Mouse (Mus musculus) liver (tissue): ENCODE data around the gene Fam120b.
"Not testable (repeated sequence)": the region's sequence is repeated elsewhere in the genome, so short reads cannot be mapped to it uniquely, and the experiment has no call there.

Experiments
- DNase-seq: peaks from one replicate; pipeline ENCODE4 v3.0.0-alpha.2; 2020; ENCODE audit warnings: mixed read lengths

Gene Fam120b

DNA sequence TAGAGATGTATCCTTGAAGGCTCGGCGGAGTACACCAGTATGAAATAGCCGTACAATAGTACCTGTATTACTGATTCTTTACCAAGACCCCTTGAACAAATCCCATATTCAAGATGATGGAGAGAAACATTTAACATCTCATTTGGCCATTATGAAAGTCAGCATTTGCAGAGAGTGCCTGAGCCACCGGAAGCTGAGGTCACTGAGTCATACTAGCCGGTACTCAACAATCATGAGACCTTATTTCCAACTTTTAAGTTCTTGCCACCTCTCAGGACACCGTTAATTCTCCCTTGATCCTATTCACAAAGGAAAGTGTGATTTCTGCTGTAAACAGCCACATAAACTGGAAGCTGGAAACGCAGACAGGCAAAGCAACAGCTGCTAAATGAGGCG lies 44.1 kb downstream of the Fam120b start:
- DNase-seq = no peak

DNA sequence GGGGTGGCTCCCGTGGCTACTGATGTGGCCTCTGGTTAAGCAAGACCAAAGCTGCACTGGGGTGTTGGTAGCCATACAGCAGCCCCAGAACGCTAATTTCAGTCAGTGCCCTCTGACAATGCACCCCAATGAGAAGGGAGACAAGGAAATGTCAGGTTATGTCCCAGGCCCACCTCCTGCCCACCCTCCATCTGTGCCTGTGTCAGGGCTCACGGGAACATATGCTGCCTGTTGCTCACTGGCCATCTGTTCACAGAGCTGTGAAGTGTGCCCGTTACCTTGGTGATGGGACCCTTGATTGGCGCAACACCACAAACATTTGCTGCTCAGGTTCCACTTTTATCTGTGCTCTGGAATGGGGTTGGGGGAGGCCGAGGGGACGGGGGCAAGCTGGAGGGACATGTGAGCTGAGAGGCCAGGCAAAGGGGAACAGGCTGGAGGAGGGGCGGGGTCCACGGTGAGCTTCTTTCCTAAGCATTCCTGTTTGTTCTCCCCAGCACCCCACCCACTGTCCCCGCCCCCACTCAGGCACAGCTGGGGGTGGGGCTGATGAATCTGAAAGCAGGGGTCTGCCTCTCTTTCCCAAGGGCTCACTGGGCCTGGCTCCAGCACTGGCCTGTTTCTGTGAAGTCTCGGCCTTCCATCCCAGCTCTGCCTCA lies 44.6 kb downstream of the Fam120b start:
- DNase-seq = peak; percentile 60

DNA sequence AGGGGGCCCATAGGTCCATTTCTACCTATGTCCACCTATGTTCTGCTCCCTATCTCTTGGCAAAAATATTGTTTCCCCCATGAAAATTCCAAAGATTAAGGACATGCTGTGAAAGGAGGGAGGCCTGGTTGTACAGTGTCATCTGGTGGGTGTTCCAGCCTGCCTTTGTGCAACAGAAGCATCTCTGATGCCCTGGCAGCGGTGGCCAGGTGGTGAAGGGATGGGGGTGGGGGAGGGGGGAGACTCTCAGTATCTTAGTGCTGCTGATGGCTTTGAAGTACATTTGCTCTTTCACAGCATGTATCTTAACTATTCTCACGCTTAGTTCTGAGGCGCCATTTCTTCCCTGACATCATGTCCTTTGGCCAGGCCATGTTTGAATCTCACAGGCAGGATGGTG lies 49.4 kb downstream of the Fam120b start:
- DNase-seq = no peak

DNA sequence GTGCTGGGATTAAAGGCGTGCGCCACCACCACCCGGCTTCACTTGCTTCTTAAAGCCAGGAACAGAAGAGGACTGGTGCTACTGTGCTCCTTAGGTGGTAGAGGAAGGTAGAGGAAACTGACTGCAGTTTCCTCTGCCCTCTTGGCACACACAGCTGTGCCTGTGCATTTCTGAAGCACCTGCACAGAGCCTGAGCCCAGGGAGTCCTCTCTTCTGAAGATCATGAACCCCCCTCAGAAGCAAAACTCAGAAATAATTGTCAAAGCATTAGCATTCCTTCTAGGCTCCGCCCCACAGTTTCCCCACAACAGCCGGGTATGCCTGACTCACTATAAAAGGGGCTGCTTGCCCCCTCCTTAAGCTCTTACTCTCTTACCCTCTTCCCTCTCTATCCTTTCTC lies 51.8 kb downstream of the Fam120b start:
- DNase-seq = no peak

DNA sequence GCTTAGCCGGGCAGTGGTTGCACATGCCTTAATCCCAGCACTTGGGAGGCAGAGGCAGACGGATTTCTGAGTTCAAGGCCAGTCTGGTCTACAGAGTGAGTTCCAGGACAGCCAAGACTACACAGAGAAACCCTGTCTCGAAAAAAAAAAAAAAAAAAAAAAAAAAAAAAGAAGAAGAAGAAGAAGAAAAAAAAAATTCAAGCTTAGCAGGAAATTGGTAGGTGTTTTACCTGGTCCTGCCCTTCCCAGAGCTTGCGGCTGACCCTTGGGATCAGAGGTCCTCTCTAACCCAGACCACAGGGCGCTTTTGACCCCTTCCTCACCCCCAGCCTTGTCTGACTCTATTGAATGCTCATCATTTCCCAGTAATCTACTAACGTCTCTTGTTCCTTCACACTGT lies 53.1 kb downstream of the Fam120b start:
- not testable (repeated sequence) for DNase-seq

DNA sequence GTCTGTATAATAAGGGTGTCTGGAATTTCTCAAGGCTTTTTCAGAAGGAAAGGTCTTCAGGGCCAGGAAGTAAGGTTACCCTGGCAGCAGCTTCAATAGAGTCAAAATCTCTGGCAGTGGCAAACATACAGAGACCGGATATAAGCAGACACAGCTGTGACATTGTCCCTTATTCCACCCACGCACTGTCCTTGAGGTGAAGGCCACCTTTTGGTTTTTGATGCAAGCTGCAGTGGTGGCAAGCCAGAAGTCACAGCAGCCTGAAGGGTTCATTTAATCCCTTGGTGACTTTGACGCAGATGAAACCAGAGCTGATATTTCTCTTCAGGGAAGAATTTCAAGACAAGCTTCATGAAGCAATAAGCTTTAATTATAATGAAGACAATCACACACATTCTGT lies 53.6 kb downstream of the Fam120b start:
- no peak for DNase-seq

DNA sequence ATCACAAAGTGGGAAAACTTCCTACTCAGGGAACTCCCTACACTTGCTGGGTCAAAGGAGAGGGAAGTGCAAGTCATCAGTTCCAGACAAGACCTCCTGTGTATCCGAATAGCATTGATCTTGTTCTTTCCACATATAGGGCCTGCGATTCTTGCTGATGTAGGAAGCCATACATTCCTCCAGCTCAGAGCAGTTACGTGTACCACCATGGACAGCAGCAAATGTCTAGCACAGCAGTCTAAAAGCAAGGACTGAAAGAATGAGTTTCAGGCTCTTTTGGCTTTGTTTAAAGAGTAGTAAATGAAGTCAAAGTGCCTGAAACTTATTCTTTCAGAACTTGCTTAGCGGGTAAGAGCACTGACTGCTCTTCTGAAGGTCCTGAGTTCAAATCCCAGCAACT lies 59.2 kb downstream of the Fam120b start:
- no peak for DNase-seq

DNA sequence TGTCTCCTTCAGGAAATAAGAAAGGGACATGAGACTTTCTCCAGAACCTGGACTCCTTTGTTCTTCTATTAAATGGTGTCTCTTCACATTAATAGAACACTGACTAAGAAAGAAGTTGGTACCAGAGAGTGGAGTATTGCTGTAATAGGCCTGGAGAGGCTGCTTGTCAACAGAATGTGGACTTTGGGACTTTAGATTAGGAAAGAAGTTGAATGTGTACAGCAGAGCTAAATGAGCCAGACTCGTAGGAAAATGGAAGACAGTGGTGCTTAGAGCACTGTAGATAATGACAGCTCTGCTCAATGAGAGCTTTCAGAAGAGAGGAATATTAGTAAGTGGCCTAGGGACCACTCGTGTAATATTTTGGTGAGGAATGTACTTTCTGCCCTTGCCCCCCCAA lies 60.6 kb downstream of the Fam120b start:
- no peak for DNase-seq

DNA sequence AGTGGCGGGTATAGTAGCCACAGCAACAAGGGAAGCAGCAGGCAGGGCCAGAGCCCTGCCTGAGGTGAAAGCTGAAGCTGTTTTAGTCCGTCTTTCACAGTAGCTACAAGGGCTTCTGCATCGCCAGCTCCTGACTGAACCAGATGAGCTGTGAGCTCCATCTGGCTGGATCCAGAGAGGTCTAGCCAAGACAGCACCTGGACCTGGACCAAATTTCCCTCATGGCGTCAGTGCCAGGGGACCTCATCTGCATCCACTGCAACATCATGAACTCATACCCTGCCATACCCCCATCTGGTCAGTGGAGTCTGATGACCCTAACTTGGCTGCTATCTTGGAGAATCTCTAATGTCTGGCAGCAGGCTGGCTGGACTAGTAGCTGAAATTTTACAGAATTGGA lies 63.8 kb downstream of the Fam120b start:
- DNase-seq = no peak

DNA sequence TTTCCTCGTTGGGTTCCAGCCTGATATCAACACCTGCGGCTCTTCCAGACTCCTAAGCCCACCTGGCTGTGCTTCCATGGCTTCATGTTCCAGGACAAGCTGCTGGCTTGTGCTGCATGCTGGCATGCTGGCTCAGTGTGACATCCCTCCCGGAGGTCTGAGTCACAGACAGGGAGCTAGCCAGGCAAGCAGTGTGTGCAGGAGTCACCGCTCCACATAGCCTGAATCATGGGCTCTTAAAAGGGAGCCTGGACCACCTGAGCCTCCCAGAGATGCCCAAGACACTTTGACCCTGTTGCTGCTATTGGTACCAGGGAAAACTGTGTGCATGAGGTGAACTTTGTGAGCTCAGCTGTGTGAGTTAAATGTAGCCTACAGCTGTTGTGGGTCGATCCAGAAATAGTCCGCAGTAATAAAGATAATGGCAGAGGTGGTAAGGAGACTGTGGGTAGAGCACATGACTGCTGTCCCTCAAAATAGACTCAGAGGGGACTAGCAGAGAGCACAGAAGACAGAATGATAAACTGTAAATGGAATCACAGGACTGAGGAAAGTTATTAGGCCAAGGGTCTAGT lies 66.0 kb downstream of the Fam120b start:
- no peak for DNase-seq

DNA sequence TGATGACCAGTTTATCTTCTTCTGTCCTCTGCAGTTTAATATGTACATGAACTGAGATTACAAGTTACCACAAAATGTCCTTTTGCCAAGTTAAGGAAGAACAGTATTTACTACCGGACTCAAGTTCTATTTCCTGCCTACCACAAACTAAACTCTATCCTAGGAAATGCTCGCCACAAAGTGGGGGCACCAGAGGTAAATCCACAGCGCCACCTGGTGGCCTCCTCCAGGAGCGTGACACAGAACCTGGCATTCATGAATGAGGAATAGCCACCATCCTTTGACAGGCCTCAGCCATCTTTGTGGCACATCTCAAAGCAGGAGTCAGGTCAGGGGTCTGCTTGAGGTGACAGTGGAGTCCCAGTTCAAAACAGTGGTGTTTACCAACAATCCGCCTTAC lies 71.7 kb downstream of the Fam120b start:
- DNase-seq = peak; percentile 79

DNA sequence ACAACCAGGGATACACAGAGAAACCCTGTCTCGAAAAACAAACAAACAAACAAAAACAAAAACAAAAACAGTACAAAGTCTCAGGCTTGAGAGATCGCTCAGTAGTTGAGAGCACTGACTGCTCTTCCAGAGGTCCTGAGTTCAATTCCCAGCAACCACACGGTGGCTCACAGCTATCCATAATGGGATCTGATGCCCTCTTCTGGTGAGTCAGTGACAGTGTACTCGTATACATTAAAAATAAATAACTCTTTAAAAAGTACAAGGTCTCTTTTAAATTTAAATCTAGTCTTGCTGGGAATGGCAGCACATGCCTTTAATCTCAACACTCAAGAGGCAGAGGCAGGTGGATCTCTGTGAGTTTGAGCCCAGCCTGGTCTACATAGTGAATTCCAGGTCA lies 76.7 kb downstream of the Fam120b start:
- no peak for DNase-seq
